Mouse (Mus musculus): ENCODE results near the gene Lpp.
A peak's percentile ranks its signal among the peaks of the same experiment; 100 is the strongest.

The Lpp gene

GRCm38 (mm10) chr16:24947485-24947884 lies 554.2 kb downstream of the Lpp start:
- no peak for DNase-seq

GRCm38 (mm10) chr16:24948091-24948690 lies 554.9 kb downstream of the Lpp start:
- no peak for DNase-seq

- no peak for DNase-seq
These were observed 556.0 kb downstream of the Lpp start for GRCm38 (mm10) chr16:24949265-24949664.

- no peak for DNase-seq
These were observed 556.9 kb downstream of the Lpp start for GRCm38 (mm10) chr16:24950112-24950743.

- no peak for DNase-seq
These were observed 558.6 kb downstream of the Lpp start for GRCm38 (mm10) chr16:24951909-24952308.

- no peak for DNase-seq
These were observed 561.7 kb downstream of the Lpp start for GRCm38 (mm10) chr16:24955054-24955453.

GRCm38 (mm10) chr16:24958661-24959060 lies 565.4 kb downstream of the Lpp start:
- DNase-seq = no peak

- peak; percentile 60 for DNase-seq
These were observed 567.8 kb downstream of the Lpp start for GRCm38 (mm10) chr16:24960901-24961806.

GRCm38 (mm10) chr16:24964311-24964710 lies 571.0 kb downstream of the Lpp start:
- DNase-seq = peak; percentile 15

GRCm38 (mm10) chr16:24965091-24965490 lies 571.8 kb downstream of the Lpp start:
- no peak for DNase-seq

- no peak for DNase-seq
These were observed 573.2 kb downstream of the Lpp start for GRCm38 (mm10) chr16:24966460-24966859.

GRCm38 (mm10) chr16:24973009-24973631 lies 579.8 kb downstream of the Lpp start:
- no peak for DNase-seq

GRCm38 (mm10) chr16:24977771-24978170 lies 584.5 kb downstream of the Lpp start:
- DNase-seq = no peak

- no peak for DNase-seq
These were observed 584.9 kb downstream of the Lpp start for GRCm38 (mm10) chr16:24978226-24978625.

- DNase-seq = no peak
These were observed 586.1 kb downstream of the Lpp start for GRCm38 (mm10) chr16:24979391-24979790.

GRCm38 (mm10) chr16:24982828-24983227 lies 589.5 kb downstream of the Lpp start:
- DNase-seq = no peak

- DNase-seq = no peak
These were observed 597.0 kb downstream of the Lpp start for GRCm38 (mm10) chr16:24990331-24990730.

- DNase-seq = peak; percentile 7
These were observed 597.8 kb downstream of the Lpp start for GRCm38 (mm10) chr16:24991059-24991541.

- DNase-seq = no peak
These were observed 598.7 kb downstream of the Lpp start for GRCm38 (mm10) chr16:24991995-24992394.

- no peak for DNase-seq
These were observed 599.2 kb downstream of the Lpp start for GRCm38 (mm10) chr16:24992494-24992893.

GRCm38 (mm10) chr16:25010980-25011877 lies 617.9 kb downstream of the Lpp start:
- peak; percentile 25 for DNase-seq

- DNase-seq = no peak
These were observed 619.6 kb downstream of the Lpp start for GRCm38 (mm10) chr16:25012938-25013337.

Measured in lung, postnatal 36 days (tissue).